Mouse (Mus musculus) heart, embryonic 12.5 days (tissue): ENCODE measurements around the gene Otop1. TPM values are rescaled to one million over a fixed set of nuclear protein-coding genes. Genes with fewer than 3 reads are reported as not detected.
A peak's percentile ranks its signal among the peaks of the same experiment; 100 is the strongest.

Experiments used
- ATAC-seq: fragments of 200-750 bp; cut with Nextera tagmentation; 2 replicates; pipeline ENCODE4 v1.8.0; 2017; ENCODE audit warnings: moderate TSS enrichment, moderate library complexity; ENCODE audit not compliant: insufficient number of reproducible peaks, low FRiP score
- H3K27ac ChIP-seq: fragments of 300-500 bp; sonication (generic); 2 replicates; pipeline ENCODE4 v1.5.1; 2016; ENCODE audit warnings: mild to moderate bottlenecking, moderate library complexity; ENCODE audit not compliant: poor library complexity, severe bottlenecking
- H3K27me3 ChIP-seq: fragments of 300-500 bp; sonication (generic); replicated peaks from 2 replicates; pipeline ENCODE4 v1.6.1; 2016; ENCODE audit warnings: mild to moderate bottlenecking, moderate library complexity
- H3K36me3 ChIP-seq: fragments of 300-500 bp; sonication (generic); 2 replicates; pipeline ENCODE4 v1.6.1; 2016; ENCODE audit warnings: mild to moderate bottlenecking, moderate library complexity
- H3K4me1 ChIP-seq: fragments of 300-500 bp; sonication (generic); replicated peaks from 2 replicates; pipeline ENCODE4 v1.6.1; 2016; ENCODE audit warnings: mild to moderate bottlenecking
- H3K4me2 ChIP-seq: fragments of 300-500 bp; sonication (generic); 2 replicates; pipeline ENCODE4 v1.6.1; 2016; ENCODE audit warnings: mild to moderate bottlenecking, moderate library complexity
- H3K4me3 ChIP-seq: fragments of 300-500 bp; sonication (generic); 2 replicates; pipeline ENCODE4 v1.5.1; 2016; ENCODE audit warnings: mild to moderate bottlenecking
- H3K9ac ChIP-seq: fragments of 300-500 bp; sonication (generic); 2 replicates; pipeline ENCODE4 v1.6.1; 2016; ENCODE audit warnings: mild to moderate bottlenecking, moderate library complexity
- H3K9me3 ChIP-seq: fragments of 300-500 bp; sonication (generic); replicated peaks from 2 replicates; pipeline ENCODE4 v1.6.1; 2016; ENCODE audit warnings: mild to moderate bottlenecking, moderate library complexity
- WGBS: fragments of 180-500 bp; shearing (Covaris S2); methylation state at CpG from one replicate; pipeline ENCODE4 v1.1.7; 2016; 5-methylcytosine and 5-hydroxymethylcytosine counted together
- polyA plus RNA-seq: library from polyadenylated mRNA; unstranded; fragments of >200 nt; fragmentation: Nextera tagmentation; extraction: Ambion mirVana; gene quantifications from 2 replicates; pipeline ENCODE4 v1.2.1, GENCODE M21; 2016

Gene Otop1
- polyA plus RNA-seq, 1 experiment from 2014 or later = not detected

DNA sequence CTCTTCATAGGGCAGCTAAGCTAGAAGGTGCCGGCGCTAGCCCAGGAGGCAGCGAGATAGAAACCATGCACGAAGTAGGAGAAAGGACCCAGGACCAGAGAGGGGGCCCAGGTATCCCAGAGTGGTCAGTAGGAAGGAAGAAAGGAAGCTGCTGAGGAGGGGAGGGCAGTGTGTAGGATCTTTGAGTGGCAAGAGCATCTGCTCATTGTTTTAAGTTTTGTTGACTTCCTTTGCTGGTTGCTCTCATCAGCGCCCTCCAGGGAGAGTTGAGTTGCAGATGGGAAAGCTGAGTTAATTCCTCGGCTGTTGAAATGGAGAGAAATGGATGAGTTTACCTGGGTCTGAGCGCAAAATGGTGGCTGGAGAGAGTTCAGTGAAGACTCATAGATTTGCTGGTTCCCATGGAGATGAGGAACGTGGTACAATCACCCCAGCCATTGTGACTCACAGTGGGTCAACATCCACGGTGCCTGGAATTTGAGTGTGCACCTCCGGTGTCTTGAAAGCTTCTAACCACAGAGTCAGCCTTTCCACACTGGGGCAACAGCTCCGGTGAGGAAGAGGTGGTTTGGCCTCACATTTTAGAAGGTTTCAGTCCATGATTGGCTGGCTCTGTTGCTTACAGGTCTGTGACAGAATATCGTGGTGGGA, 26.1 kb downstream of the Otop1 start:
- peaks cover 10% of the 10 kb centered on the region; the same call in 1 of the 2 replicates for H3K27me3 ChIP-seq
- H3K27ac ChIP-seq = no peak overlapping the region
- H3K9me3 ChIP-seq = no peaks in the 10 kb centered on the region
- H3K4me2 ChIP-seq = no peak overlapping the region
- H3K36me3 ChIP-seq = no peaks in the 10 kb centered on the region
- no peak for ATAC-seq
- H3K9ac ChIP-seq = no peak overlapping the region
- no peaks in the 10 kb centered on the region for H3K4me1 ChIP-seq
- no peak overlapping the region for H3K4me3 ChIP-seq
- 81% methylated on average over 12 of the region's 12 CpGs for WGBS

DNA sequence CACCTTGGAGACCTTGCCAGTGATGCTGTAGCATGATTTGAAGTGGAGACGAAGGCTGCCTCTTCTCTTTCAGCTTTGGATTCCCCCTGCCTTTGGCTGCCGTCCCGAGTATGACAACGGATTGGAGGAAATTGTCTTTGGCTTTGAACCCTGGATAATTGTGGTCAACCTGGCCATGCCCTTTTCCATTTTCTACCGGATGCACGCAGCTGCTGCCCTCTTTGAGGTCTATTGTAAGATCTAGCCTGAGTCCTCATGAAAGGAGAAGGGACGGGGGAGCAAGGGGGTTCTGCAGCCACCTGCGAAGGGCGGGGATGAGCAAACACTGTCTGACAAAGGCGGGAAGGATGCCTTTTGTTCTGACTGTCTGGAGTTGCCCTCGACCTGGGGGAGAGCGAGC, 26.9 kb downstream of the Otop1 start:
- Histone ChIP-seq H3K4me1 (no peaks in the 10 kb centered on the region), H3K27ac (no peak overlapping the region), H3K4me2 (no peak overlapping the region), H3K36me3 (no peaks in the 10 kb centered on the region), H3K4me3 (no peak overlapping the region), H3K9ac (no peak overlapping the region), H3K9me3 (no peaks in the 10 kb centered on the region), H3K27me3 (peaks cover 10% of the 10 kb centered on the region; the same call in 1 of the 2 replicates)
- ATAC-seq = no peak
- 56% methylated on average over 12 of the region's 12 CpGs for WGBS

DNA sequence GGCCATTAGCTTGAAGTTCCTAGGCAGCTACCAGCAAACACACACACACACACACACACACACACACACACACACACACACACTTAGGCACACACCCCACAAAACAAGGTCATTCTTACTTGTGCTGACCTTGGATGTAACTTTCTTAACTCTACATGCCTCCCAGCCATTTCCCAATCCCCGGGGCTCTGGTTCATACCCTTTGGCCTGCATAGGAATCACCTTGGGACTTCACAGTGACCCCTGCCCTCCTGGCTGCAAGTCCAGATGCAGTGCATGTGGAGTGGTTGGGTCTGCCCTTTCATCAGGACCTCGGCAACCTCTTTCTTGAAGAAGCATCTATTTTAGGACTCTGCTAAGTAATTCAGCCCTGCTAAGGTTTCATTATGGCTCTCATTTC, 29.5 kb downstream of the Otop1 start:
- Histone ChIP-seq H3K4me1 (no peaks in the 10 kb centered on the region), H3K9me3 (no peaks in the 10 kb centered on the region), H3K27ac (no peak overlapping the region), H3K4me2 (no peak overlapping the region), H3K36me3 (no peaks in the 10 kb centered on the region), H3K27me3 (peaks cover 30% of the 10 kb centered on the region), H3K4me3 (no peak overlapping the region), H3K9ac (no peak overlapping the region)
- no peak for ATAC-seq
- 73% methylated on average over 2 of the region's 2 CpGs for WGBS

DNA sequence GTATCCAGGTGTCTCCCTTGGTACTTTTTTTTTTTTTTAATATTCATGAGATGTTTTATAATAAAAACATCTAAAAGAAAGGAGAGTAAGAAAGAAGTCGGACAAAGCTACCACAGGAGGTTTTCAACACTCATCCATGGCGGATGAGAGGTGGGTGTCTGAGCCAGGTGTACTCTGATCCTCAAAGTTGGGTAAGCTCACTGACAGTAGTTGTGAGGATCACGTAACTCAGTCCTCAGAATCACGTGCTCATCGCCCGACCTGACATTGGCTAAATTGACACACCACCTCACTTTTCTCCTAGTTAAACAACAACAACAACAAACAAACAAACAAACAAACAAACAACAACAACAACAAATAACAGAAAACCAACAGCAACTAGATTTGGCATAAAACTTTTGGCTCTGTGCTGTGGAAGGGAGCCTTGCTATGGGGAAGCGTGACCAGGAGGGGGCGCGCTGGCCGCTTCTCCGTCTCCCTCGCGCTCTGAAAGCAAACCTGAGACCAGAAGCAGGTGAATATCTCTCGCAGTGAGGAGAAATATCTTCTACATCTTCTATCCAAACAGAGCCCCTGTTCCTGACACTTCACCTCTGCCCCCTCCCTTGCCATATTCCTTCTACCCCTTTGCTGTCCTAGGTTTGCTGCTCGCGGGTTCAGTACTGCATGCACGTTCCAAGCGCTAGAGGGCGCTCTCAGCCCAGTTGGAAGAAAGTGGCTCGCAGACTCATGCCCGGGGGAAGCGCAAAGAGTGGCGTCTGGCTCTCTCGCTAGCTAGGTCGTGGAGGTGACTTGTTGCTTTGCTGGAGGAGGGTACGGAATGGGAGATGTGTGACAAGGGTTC, 31.7 kb downstream of the Otop1 start:
- no peaks in the 10 kb centered on the region for H3K4me1 ChIP-seq
- no peak overlapping the region for H3K27ac ChIP-seq
- no peaks in the 10 kb centered on the region for H3K9me3 ChIP-seq
- ATAC-seq = peak; percentile 78; the same call in 1 of the 2 replicates
- peak overlapping the region; percentile 42 for H3K4me3 ChIP-seq
- 9% methylated on average over 26 of the region's 26 CpGs for whole genome bisulfite sequencing
- peak overlapping the region; percentile 65 for H3K4me2 ChIP-seq
- H3K27me3 ChIP-seq = peaks cover 30% of the 10 kb centered on the region
- no peak overlapping the region for H3K9ac ChIP-seq
- H3K36me3 ChIP-seq = no peaks in the 10 kb centered on the region

DNA sequence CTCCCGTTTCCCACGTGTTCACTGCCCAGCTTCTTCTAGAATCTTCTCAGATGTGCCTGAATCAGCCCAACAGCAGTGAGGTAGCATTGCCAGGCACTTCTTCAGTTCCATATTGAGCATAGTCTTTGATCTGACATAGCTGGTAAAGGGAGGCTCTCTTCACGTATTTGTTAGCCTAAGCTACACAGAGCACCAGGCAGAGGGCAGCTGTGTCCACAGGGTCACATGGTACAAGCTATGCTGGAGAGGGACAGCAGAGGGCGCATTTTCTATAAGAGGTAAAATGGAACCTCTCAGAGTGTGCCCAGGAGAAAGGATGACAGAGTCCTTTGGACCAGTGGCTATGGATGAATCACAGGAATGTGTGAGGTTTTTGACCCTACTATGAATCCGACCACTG, 33.1 kb downstream of the Otop1 start:
- H3K4me2 ChIP-seq = no peak overlapping the region
- no peak overlapping the region for H3K9ac ChIP-seq
- H3K27ac ChIP-seq = no peak overlapping the region
- H3K9me3 ChIP-seq = no peaks in the 10 kb centered on the region
- no peaks in the 10 kb centered on the region for H3K4me1 ChIP-seq
- no peak for ATAC-seq
- H3K4me3 ChIP-seq = no peak overlapping the region
- peaks cover 27% of the 10 kb centered on the region for H3K27me3 ChIP-seq
- no peaks in the 10 kb centered on the region for H3K36me3 ChIP-seq
- 47% methylated on average over 5 of the region's 5 CpGs for WGBS

DNA sequence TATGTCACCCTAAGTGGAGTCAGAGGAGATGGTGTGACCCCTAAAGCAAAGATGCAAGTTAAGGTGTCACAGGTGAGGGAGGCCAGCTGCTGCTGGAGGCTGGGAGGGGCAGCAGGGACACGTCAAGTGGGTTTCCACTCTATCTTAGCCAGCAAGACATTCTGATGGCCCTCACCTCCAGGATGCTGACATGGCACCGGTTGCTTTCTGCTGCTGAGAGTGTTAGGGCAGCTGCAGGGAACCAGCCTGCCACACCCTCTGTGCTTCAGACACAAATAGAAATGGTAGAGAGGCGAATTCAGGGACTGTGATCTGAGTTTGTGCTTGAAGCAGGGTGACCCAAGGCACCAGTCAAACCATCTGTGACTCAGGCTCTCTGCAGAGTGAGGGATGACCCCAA, 34.0 kb downstream of the Otop1 start:
- Histone ChIP-seq H3K27me3 (peaks cover 33% of the 10 kb centered on the region), H3K4me2 (no peak overlapping the region), H3K4me3 (no peak overlapping the region), H3K4me1 (no peaks in the 10 kb centered on the region), H3K9me3 (no peaks in the 10 kb centered on the region), H3K36me3 (no peaks in the 10 kb centered on the region), H3K9ac (no peak overlapping the region), H3K27ac (no peak overlapping the region)
- ATAC-seq = no peak
- WGBS = 48% methylated on average over 3 of the region's 3 CpGs

DNA sequence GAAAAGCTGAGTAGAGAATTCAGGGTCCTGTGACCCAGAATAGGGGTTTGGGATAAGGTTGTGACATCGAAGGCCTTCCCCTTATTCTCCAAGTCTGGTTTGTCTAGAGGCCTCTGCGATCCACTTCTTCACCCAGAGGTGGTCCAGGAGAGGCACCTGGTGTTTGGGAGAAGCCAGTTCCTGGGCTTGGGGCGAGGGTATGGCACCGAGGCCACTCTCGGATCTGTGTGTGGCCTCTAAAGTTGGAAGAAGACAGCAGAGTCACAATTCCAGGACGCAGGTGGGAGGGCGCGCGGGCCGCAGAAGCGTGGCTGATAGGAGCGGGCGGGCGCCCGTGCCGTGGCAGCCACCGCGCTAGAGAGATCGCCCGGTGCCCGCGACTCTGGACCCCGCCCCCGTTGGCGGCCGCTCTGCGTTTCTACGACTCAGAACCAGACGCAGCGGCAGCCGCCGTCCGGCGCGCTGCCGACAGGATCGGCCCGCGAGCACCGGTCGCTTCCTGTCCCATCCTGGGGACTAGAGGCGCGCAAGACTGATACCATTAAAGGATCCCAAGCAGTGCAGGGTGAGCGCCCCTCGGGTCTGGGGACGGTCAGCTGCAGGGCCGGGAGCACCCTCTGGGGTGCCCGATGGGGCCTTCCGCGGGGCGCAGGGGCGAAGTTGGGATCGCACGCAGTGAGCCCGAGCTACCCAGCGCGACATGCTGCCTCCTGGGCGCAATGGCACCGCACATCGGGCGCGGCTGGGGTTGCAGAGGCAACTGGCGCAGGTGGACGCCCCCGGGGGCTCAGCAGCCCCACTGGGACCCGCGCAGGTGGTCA, 43.4 kb downstream of the Otop1 start, which contains the start of gene Drd5:
TSS of gene Drd5 (plus strand) at position 402 of the 821 bp plus-strand sequence.
- peak within 1 kb of the TSS; percentile 18; the same call in 1 of the 2 replicates for H3K9ac ChIP-seq
- H3K27ac ChIP-seq = no peak within 1 kb of the TSS
- H3K9me3 ChIP-seq = 0 out of 2 replicates have a peak, but pooled peaks cover 4% of the 10 kb centered on the region
- WGBS = 3% methylated on average over 66 of the region's 67 CpGs
- no peak for ATAC-seq
- peak within 1 kb of the TSS; percentile 40 for H3K4me3 ChIP-seq
- peaks cover 93% of the 10 kb centered on the region for H3K27me3 ChIP-seq
- H3K36me3 ChIP-seq = no peaks in the 10 kb centered on the region
- peak within 1 kb of the TSS; percentile 67 for H3K4me2 ChIP-seq
- peaks cover 8% of the 10 kb centered on the region; the same call in 1 of the 2 replicates for H3K4me1 ChIP-seq

DNA sequence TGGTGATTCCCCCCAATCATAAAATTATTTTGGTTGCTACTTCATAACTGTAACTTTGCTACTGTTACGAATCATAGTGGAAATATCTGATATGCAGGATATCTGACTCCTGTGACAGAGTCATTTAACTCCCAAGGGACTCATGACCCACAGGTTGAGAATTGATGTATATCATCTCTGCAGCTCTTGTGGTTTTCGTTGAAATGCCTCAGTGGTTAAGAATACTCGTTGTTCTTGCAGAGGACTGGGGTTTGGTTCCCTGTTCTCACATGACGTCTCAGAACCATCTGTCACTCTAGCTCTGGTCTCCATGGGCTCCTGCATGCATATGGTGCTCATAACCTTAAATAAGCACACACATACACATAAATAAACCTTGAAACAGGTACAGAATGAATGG, 57.6 kb downstream of the Otop1 start:
- ATAC-seq = no peak
- H3K27me3 ChIP-seq = peaks cover 14% of the 10 kb centered on the region; the same call in 1 of the 2 replicates
- H3K4me1 ChIP-seq = no peaks in the 10 kb centered on the region
- H3K36me3 ChIP-seq = no peaks in the 10 kb centered on the region
- WGBS = 72% methylated on average over 4 of the region's 4 CpGs
- no peaks in the 10 kb centered on the region for H3K9me3 ChIP-seq
- H3K4me2 ChIP-seq = no peak overlapping the region
- H3K9ac ChIP-seq = no peak overlapping the region
- H3K4me3 ChIP-seq = no peak overlapping the region
- H3K27ac ChIP-seq = no peak overlapping the region

DNA sequence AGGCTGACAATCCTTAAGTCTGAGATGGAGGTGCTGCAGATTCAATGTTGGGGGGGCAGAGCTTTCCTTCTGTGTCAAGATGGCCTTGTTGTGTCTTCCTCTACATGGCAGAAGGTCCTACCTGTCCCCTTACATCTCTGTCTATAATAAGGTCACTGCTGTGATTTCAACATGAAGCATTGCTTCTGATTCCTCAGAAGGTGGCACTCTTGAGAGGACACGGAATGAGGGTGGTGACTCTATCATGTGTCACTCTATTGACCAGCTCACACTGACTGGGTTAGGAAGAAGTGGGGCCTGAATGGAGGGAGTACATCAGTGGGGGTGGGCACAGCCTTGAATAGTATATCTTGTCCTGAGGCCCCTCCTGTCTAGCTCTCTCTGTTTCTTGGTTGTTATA, 58.8 kb downstream of the Otop1 start:
- Histone ChIP-seq H3K4me3 (no peak overlapping the region), H3K27ac (no peak overlapping the region), H3K9ac (no peak overlapping the region), H3K9me3 (no peaks in the 10 kb centered on the region), H3K27me3 (peaks cover 14% of the 10 kb centered on the region; the same call in 1 of the 2 replicates), H3K36me3 (no peaks in the 10 kb centered on the region), H3K4me1 (no peaks in the 10 kb centered on the region), H3K4me2 (no peak overlapping the region)
- ATAC-seq = no peak
- WGBS = 24% methylated on average over 1 of the region's 1 CpGs

DNA sequence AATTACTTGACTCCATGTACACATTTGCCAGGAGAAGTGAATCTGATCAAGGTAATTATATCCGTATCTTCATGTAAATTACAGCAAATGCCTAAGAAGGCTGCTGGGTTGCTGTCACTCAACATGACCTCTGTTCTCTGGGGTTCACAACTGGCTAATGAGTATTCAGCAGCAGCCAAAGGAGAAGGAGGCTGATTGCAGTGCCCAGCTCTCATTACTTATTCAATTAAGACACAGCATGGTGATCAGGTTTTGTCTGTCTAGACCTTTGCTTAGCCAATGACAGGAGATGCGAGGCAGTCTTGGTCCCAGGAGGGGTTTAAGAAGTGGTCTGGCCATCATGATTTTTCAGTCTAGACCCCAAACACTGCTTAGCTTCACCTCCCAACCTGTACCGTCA, 67.3 kb downstream of the Otop1 start:
- Histone ChIP-seq H3K4me1 (no peaks in the 10 kb centered on the region), H3K27me3 (peaks cover 11% of the 10 kb centered on the region), H3K36me3 (no peaks in the 10 kb centered on the region), H3K4me3 (no peak overlapping the region), H3K9me3 (no peaks in the 10 kb centered on the region), H3K4me2 (no peak overlapping the region), H3K27ac (no peak overlapping the region), H3K9ac (no peak overlapping the region)
- no peak for ATAC-seq
- 66% methylated on average over 3 of the region's 3 CpGs for WGBS
